Mouse (Mus musculus): ENCODE results near the gene Mecom. TPM values are rescaled to one million over a fixed set of nuclear protein-coding genes. Genes with fewer than 3 reads are reported as not detected.

The Mecom gene
- polyA plus RNA-seq, 1 experiment from 2014 or later: 41.8 TPM

GRCm38 (mm10) chr3:30361190-30361589 lies 186.6 kb downstream of the Mecom start:
- Histone ChIP-seq H3K4me3 (ENCODE audit: low read depth, low read length) (no peak overlapping the region), H3K27me3 (ENCODE audit: control insufficient read depth, insufficient read depth, low read length) (no peaks in the 10 kb centered on the region), H3K27ac (ENCODE audit: low read depth, low read length) (no peak overlapping the region), H3K9me3 (replicated peaks; ENCODE audit: control insufficient read depth, low read length) (no peaks in the 10 kb centered on the region), H3K4me1 (ENCODE audit: control insufficient read depth, insufficient read depth, low read length) (no peaks in the 10 kb centered on the region), H3K4me2 (no peak overlapping the region), H3K36me3 (ENCODE audit: control insufficient read depth, insufficient read depth, low read length) (no peaks in the 10 kb centered on the region), H3K9ac (ENCODE audit: low read depth, low read length) (no peak overlapping the region)
- WGBS (ENCODE audit: insufficient replicate concordance): 62% methylated on average over 5 of the region's 5 CpGs
- no peak for ATAC-seq (replicated peaks; ENCODE audit: insufficient number of reproducible peaks, low FRiP score, low TSS enrichment)

- Histone ChIP-seq H3K27me3 (ENCODE audit: control insufficient read depth, insufficient read depth, low read length) (no peaks in the 10 kb centered on the region), H3K36me3 (ENCODE audit: control insufficient read depth, insufficient read depth, low read length) (no peaks in the 10 kb centered on the region), H3K4me1 (ENCODE audit: control insufficient read depth, insufficient read depth, low read length) (peaks cover 7% of the 10 kb centered on the region; the same call in 1 of the 2 replicates), H3K9me3 (replicated peaks; ENCODE audit: control insufficient read depth, low read length) (no peaks in the 10 kb centered on the region), H3K4me2 (no peak overlapping the region), H3K9ac (ENCODE audit: low read depth, low read length) (no peak overlapping the region), H3K27ac (ENCODE audit: low read depth, low read length) (peak overlapping the region; percentile 35; the same call in 1 of the 2 replicates), H3K4me3 (ENCODE audit: low read depth, low read length) (no peak overlapping the region)
- 10% methylated on average over 6 of the region's 6 CpGs for WGBS (ENCODE audit: insufficient replicate concordance)
- ATAC-seq (replicated peaks; ENCODE audit: insufficient number of reproducible peaks, low FRiP score, low TSS enrichment): peak; percentile 55
Observed at GRCm38 (mm10) chr3:30353878-30354727, 193.7 kb downstream of the Mecom start.

GRCm38 (mm10) chr3:30349279-30349678 lies 198.5 kb downstream of the Mecom start:
- ATAC-seq (replicated peaks; ENCODE audit: insufficient number of reproducible peaks, low FRiP score, low TSS enrichment): no peak
- no peak overlapping the region for H3K27ac ChIP-seq (ENCODE audit: low read depth, low read length)
- H3K27me3 ChIP-seq (ENCODE audit: control insufficient read depth, insufficient read depth, low read length): no peaks in the 10 kb centered on the region
- H3K9ac ChIP-seq (ENCODE audit: low read depth, low read length): no peak overlapping the region
- no peaks in the 10 kb centered on the region for H3K36me3 ChIP-seq (ENCODE audit: control insufficient read depth, insufficient read depth, low read length)
- no peak overlapping the region for H3K4me3 ChIP-seq (ENCODE audit: low read depth, low read length)
- no peak overlapping the region for H3K4me2 ChIP-seq
- WGBS (ENCODE audit: insufficient replicate concordance): 53% methylated on average over 7 of the region's 7 CpGs
- no peaks in the 10 kb centered on the region for H3K9me3 ChIP-seq (replicated peaks; ENCODE audit: control insufficient read depth, low read length)
- H3K4me1 ChIP-seq (ENCODE audit: control insufficient read depth, insufficient read depth, low read length): peaks cover 2% of the 10 kb centered on the region

- Histone ChIP-seq H3K4me2 (no peak overlapping the region), H3K4me3 (ENCODE audit: low read depth, low read length) (no peak overlapping the region), H3K9ac (ENCODE audit: low read depth, low read length) (no peak overlapping the region), H3K4me1 (ENCODE audit: control insufficient read depth, insufficient read depth, low read length) (no peaks in the 10 kb centered on the region; the same call in 1 of the 2 replicates), H3K27ac (ENCODE audit: low read depth, low read length) (no peak overlapping the region), H3K36me3 (ENCODE audit: control insufficient read depth, insufficient read depth, low read length) (no peaks in the 10 kb centered on the region), H3K9me3 (replicated peaks; ENCODE audit: control insufficient read depth, low read length) (no peaks in the 10 kb centered on the region), H3K27me3 (ENCODE audit: control insufficient read depth, insufficient read depth, low read length) (no peaks in the 10 kb centered on the region)
- WGBS (ENCODE audit: insufficient replicate concordance): 67% methylated on average over 4 of the region's 4 CpGs
- ATAC-seq (replicated peaks; ENCODE audit: insufficient number of reproducible peaks, low FRiP score, low TSS enrichment): no peak
Observed at GRCm38 (mm10) chr3:30344151-30344550, 203.7 kb downstream of the Mecom start.

- Histone ChIP-seq H3K27ac (ENCODE audit: low read depth, low read length) (no peak overlapping the region), H3K4me3 (ENCODE audit: low read depth, low read length) (no peak overlapping the region)
- ATAC-seq (replicated peaks; ENCODE audit: insufficient number of reproducible peaks, low FRiP score, low TSS enrichment): no peak
Observed at GRCm38 (mm10) chr3:30332337-30332736, 215.5 kb downstream of the Mecom start.

GRCm38 (mm10) chr3:30330476-30330875 lies 217.3 kb downstream of the Mecom start:
- ATAC-seq (replicated peaks; ENCODE audit: insufficient number of reproducible peaks, low FRiP score, low TSS enrichment): no peak
- WGBS (ENCODE audit: insufficient replicate concordance): 79% methylated on average over 3 of the region's 3 CpGs

More at GRCm38 (mm10) chr3:30332337-30332736, 215.5 kb downstream of the Mecom start:
- Histone ChIP-seq H3K4me2 (no peak overlapping the region), H3K9me3 (replicated peaks; ENCODE audit: control insufficient read depth, low read length) (no peaks in the 10 kb centered on the region), H3K4me1 (ENCODE audit: control insufficient read depth, insufficient read depth, low read length) (0 out of 2 replicates have a peak, but pooled peaks cover 2% of the 10 kb centered on the region), H3K9ac (ENCODE audit: low read depth, low read length) (no peak overlapping the region), H3K36me3 (ENCODE audit: control insufficient read depth, insufficient read depth, low read length) (no peaks in the 10 kb centered on the region), H3K27me3 (ENCODE audit: control insufficient read depth, insufficient read depth, low read length) (no peaks in the 10 kb centered on the region)
- 87% methylated on average over 6 of the region's 6 CpGs for WGBS (ENCODE audit: insufficient replicate concordance)

GRCm38 (mm10) chr3:30330021-30330420 lies 217.8 kb downstream of the Mecom start:
- Histone ChIP-seq H3K27me3 (ENCODE audit: control insufficient read depth, insufficient read depth, low read length) (no peaks in the 10 kb centered on the region), H3K9me3 (replicated peaks; ENCODE audit: control insufficient read depth, low read length) (no peaks in the 10 kb centered on the region), H3K27ac (ENCODE audit: low read depth, low read length) (no peak overlapping the region), H3K4me1 (ENCODE audit: control insufficient read depth, insufficient read depth, low read length) (0 out of 2 replicates have a peak, but pooled peaks cover 2% of the 10 kb centered on the region), H3K4me3 (ENCODE audit: low read depth, low read length) (no peak overlapping the region), H3K4me2 (no peak overlapping the region), H3K36me3 (ENCODE audit: control insufficient read depth, insufficient read depth, low read length) (no peaks in the 10 kb centered on the region), H3K9ac (ENCODE audit: low read depth, low read length) (no peak overlapping the region)
- no peak for ATAC-seq (replicated peaks; ENCODE audit: insufficient number of reproducible peaks, low FRiP score, low TSS enrichment)
- 74% methylated on average over 3 of the region's 3 CpGs for WGBS (ENCODE audit: insufficient replicate concordance)

More at GRCm38 (mm10) chr3:30330476-30330875, 217.3 kb downstream of the Mecom start:
- Histone ChIP-seq H3K36me3 (ENCODE audit: control insufficient read depth, insufficient read depth, low read length) (no peaks in the 10 kb centered on the region), H3K9ac (ENCODE audit: low read depth, low read length) (no peak overlapping the region), H3K27ac (ENCODE audit: low read depth, low read length) (no peak overlapping the region), H3K4me2 (no peak overlapping the region), H3K4me3 (ENCODE audit: low read depth, low read length) (no peak overlapping the region), H3K9me3 (replicated peaks; ENCODE audit: control insufficient read depth, low read length) (no peaks in the 10 kb centered on the region), H3K4me1 (ENCODE audit: control insufficient read depth, insufficient read depth, low read length) (0 out of 2 replicates have a peak, but pooled peaks cover 2% of the 10 kb centered on the region), H3K27me3 (ENCODE audit: control insufficient read depth, insufficient read depth, low read length) (no peaks in the 10 kb centered on the region)

- WGBS (ENCODE audit: insufficient replicate concordance): 61% methylated on average over 2 of the region's 2 CpGs
- Histone ChIP-seq H3K4me1 (ENCODE audit: control insufficient read depth, insufficient read depth, low read length) (no peaks in the 10 kb centered on the region), H3K27ac (ENCODE audit: low read depth, low read length) (no peak overlapping the region), H3K4me3 (ENCODE audit: low read depth, low read length) (no peak overlapping the region), H3K27me3 (ENCODE audit: control insufficient read depth, insufficient read depth, low read length) (no peaks in the 10 kb centered on the region), H3K9ac (ENCODE audit: low read depth, low read length) (no peak overlapping the region), H3K9me3 (replicated peaks; ENCODE audit: control insufficient read depth, low read length) (no peaks in the 10 kb centered on the region), H3K4me2 (no peak overlapping the region), H3K36me3 (ENCODE audit: control insufficient read depth, insufficient read depth, low read length) (no peaks in the 10 kb centered on the region)
- no peak for ATAC-seq (replicated peaks; ENCODE audit: insufficient number of reproducible peaks, low FRiP score, low TSS enrichment)
Observed at GRCm38 (mm10) chr3:30314955-30315354, 232.9 kb downstream of the Mecom start.
